Mouse (Mus musculus) gastrocnemius, adult 8-10 months (tissue): ENCODE data around the gene Ntn5. TPM values are rescaled to one million over a fixed set of nuclear protein-coding genes. Genes with fewer than 3 reads are reported as not detected.
"Not testable (repeated sequence)": the region's sequence is repeated elsewhere in the genome, so short reads cannot be mapped to it uniquely, and the experiment has no call there.

ENCODE experiments used
- DNase-seq, 2 experiments: peaks; one replicate each; pipeline ENCODE4 v3.0.0; 2022; ENCODE audit warnings: low spot score in 2 of 2
- total RNA-seq, 4 experiments: library from RNA; stranded (reverse); gene quantifications; 2 replicates each; pipeline ENCODE4 v1.2.4; 2022

Ntn5 gene
- total RNA-seq, result under 1 TPM; 0.18 to 0.48 (median 0.27) TPM

- no peak for DNase-seq
Measured at GRCm38 (mm10) chr7:45683396-45684050, at the start of gene Ntn5. Gene Ntn5, plus strand, starts transcription at chr7:45684022.

GRCm38 (mm10) chr7:45634946-45635681 is 48.7 kb upstream of the Ntn5 start:
- no peak for DNase-seq

- no peak for DNase-seq
Measured at GRCm38 (mm10) chr7:45635711-45636688, 47.8 kb upstream of the Ntn5 start.

- no peak for DNase-seq
Measured at GRCm38 (mm10) chr7:45637710-45638109, 46.1 kb upstream of the Ntn5 start.

- peak; percentile 94 to 97 for DNase-seq
Measured at GRCm38 (mm10) chr7:45638623-45639401, 45.0 kb upstream of the Ntn5 start.

GRCm38 (mm10) chr7:45639561-45640027 is 44.2 kb upstream of the Ntn5 start, which contains the start of gene Mamstr:
Gene Mamstr, plus strand, starts transcription at chr7:45639977.
- peak; percentile 77 to 90 for DNase-seq

GRCm38 (mm10) chr7:45640191-45640957 is 43.4 kb upstream of the Ntn5 start:
- peak; percentile 26 to 58 for DNase-seq

- DNase-seq, result peak; percentile 55 to 75
Measured at GRCm38 (mm10) chr7:45641391-45642040, 42.3 kb upstream of the Ntn5 start.

- DNase-seq, result no peak
Measured at GRCm38 (mm10) chr7:45642083-45642482, 41.7 kb upstream of the Ntn5 start.

- no peak for DNase-seq
Measured at GRCm38 (mm10) chr7:45642503-45643255, 41.1 kb upstream of the Ntn5 start.

- DNase-seq, result peak; percentile 88 to 93
Measured at GRCm38 (mm10) chr7:45643441-45644178, 40.2 kb upstream of the Ntn5 start.

- DNase-seq, result peak in 1 of 2 experiments; percentile 34
Measured at GRCm38 (mm10) chr7:45644183-45644582, 39.6 kb upstream of the Ntn5 start.

GRCm38 (mm10) chr7:45644872-45645590 is 38.8 kb upstream of the Ntn5 start:
- DNase-seq, result no peak

- no peak for DNase-seq
Measured at GRCm38 (mm10) chr7:45645591-45645971, 38.2 kb upstream of the Ntn5 start.

- DNase-seq, result no peak
Measured at GRCm38 (mm10) chr7:45646671-45647070, 37.2 kb upstream of the Ntn5 start.

GRCm38 (mm10) chr7:45649351-45649750 is 34.5 kb upstream of the Ntn5 start:
- DNase-seq, result peak; percentile 55 to 72

GRCm38 (mm10) chr7:45650484-45650883 is 33.3 kb upstream of the Ntn5 start:
- not testable (repeated sequence) for DNase-seq
